Mouse (Mus musculus) CH12.LX (cell line): ENCODE measurements at regions not wholly inside any gene's neighbourhood (a gene's known extent, or its start where the extent isn't known, plus 50 kb on each side); places are given as distances from the start of the nearest gene placed in this dataset.

Experiments
- DNase-seq: peaks from one replicate; pipeline ENCODE4 v3.0.0-alpha.2; 2013; ENCODE audit errors: extremely low read depth
- H3K27ac ChIP-seq: 2 replicates; pipeline ENCODE4 v1.5.1; 2012; ENCODE audit warnings: low read depth, mild to moderate bottlenecking, control low read depth, moderate library complexity; ENCODE audit not compliant: insufficient read depth
- H3K27me3 ChIP-seq: replicated peaks from 2 replicates; pipeline ENCODE3; 2012; ENCODE audit warnings: inconsistent platforms
- H3K36me3 ChIP-seq, 2 experiments: replicated peaks in 1 of 2; 2 replicates each; pipeline versions ENCODE3 to v1.6.1; 2012; ENCODE audit warnings: inconsistent platforms in 1 of 2, low read length in 1 of 2, mild to moderate bottlenecking in 1 of 2, mixed read lengths in 1 of 2, moderate library complexity in 1 of 2; ENCODE audit not compliant: control insufficient read depth in 1 of 2, insufficient read depth in 1 of 2
- H3K4me1 ChIP-seq, 2 experiments: 2 replicates each; pipeline ENCODE4 v1.6.1; 2012; ENCODE audit warnings: inconsistent platforms in 1 of 2, moderate library complexity in 1 of 2; ENCODE audit not compliant: insufficient read depth in 2 of 2, control insufficient read depth in 1 of 2
- H3K4me2 ChIP-seq: 2 replicates; pipeline ENCODE4 v1.6.1; 2012; ENCODE audit warnings: low read depth, mild to moderate bottlenecking, control low read depth; ENCODE audit not compliant: poor library complexity, insufficient read depth, severe bottlenecking
- H3K4me3 ChIP-seq, 3 experiments: fragments of 150-350 bp in 1 of 3; sonication (generic) in 1 of 3; replicated peaks in 1 of 3; 2 replicates each; pipeline versions ENCODE3 to v1.5.1; 2011 to 2012; ENCODE audit warnings: low read depth in 2 of 3, low read length in 2 of 3, mild to moderate bottlenecking in 2 of 3, moderate library complexity in 2 of 3, control low read depth in 1 of 3, improper control_type of control experiment in 1 of 3, inconsistent platforms in 1 of 3, mixed read lengths in 1 of 3; ENCODE audit not compliant: poor library complexity in 1 of 3
- H3K79me2 ChIP-seq: replicated peaks from 2 replicates; pipeline ENCODE4 v1.6.1; 2012; ENCODE audit warnings: mild to moderate bottlenecking, moderate library complexity; ENCODE audit not compliant: control insufficient read depth, poor library complexity, insufficient read depth, severe bottlenecking; ENCODE audit errors: extremely low read depth
- H3K9ac ChIP-seq: 2 replicates; pipeline ENCODE4 v1.6.1; 2012; ENCODE audit warnings: low read depth, mild to moderate bottlenecking, control low read depth, moderate library complexity; ENCODE audit not compliant: insufficient read depth
- H3K9me3 ChIP-seq: replicated peaks from 2 replicates; pipeline ENCODE3; 2012; ENCODE audit warnings: low read length, inconsistent platforms, mixed read lengths
- CHD1 ChIP-seq: IDR thresholded peaks from 2 replicates; pipeline ENCODE4 v1.6.1; 2012; ENCODE audit warnings: low read depth, low read length, improper control_type of control experiment, inconsistent platforms
- CTCF ChIP-seq, 2 experiments: IDR thresholded peaks in 1 of 2; conservative IDR thresholded peaks in 1 of 2; 2 replicates each; pipeline ENCODE4 v1.5.1; 2011 to 2012; ENCODE audit warnings: low read depth in 2 of 2, low read length in 2 of 2, improper control_type of control experiment in 1 of 2, inconsistent platforms in 1 of 2, mild to moderate bottlenecking in 1 of 2, moderate library complexity in 1 of 2
- E2F4 ChIP-seq: IDR thresholded peaks from 2 replicates; pipeline ENCODE4 v1.6.1; 2011; ENCODE audit warnings: low read depth, low read length, improper control_type of control experiment; ENCODE audit not compliant: insufficient replicate concordance
- ELF1 ChIP-seq: IDR thresholded peaks from 2 replicates; pipeline ENCODE4 v1.6.1; 2014; ENCODE audit warnings: low read depth, mild to moderate bottlenecking, inconsistent platforms, low read length, improper control_type of control experiment
- EP300 ChIP-seq: IDR thresholded peaks from 2 replicates; pipeline ENCODE4 v1.6.1; 2011; ENCODE audit warnings: low read length, improper control_type of control experiment
- GABPA ChIP-seq: IDR thresholded peaks from 2 replicates; pipeline ENCODE4 v1.6.1; 2012; ENCODE audit warnings: low read depth, low read length, improper control_type of control experiment, inconsistent platforms; ENCODE audit not compliant: insufficient replicate concordance
- HCFC1 ChIP-seq: IDR thresholded peaks from 2 replicates; pipeline ENCODE4 v1.6.1; 2012; ENCODE audit warnings: low read depth, mild to moderate bottlenecking, inconsistent platforms, low read length, improper control_type of control experiment
- JUN ChIP-seq: IDR thresholded peaks from 2 replicates; pipeline ENCODE4 v1.6.1; 2011; ENCODE audit warnings: low read depth, mild to moderate bottlenecking, low read length, improper control_type of control experiment, moderate library complexity; ENCODE audit not compliant: insufficient read depth
- JUND ChIP-seq: conservative IDR thresholded peaks from 2 replicates; pipeline ENCODE4 v1.6.1; 2011; ENCODE audit warnings: low read depth, low read length, improper control_type of control experiment
- MAZ ChIP-seq: IDR thresholded peaks from 2 replicates; pipeline ENCODE4 v1.6.1; 2012; ENCODE audit warnings: low read depth, mild to moderate bottlenecking, inconsistent platforms, low read length, improper control_type of control experiment, moderate library complexity
- MYC ChIP-seq: IDR thresholded peaks from 2 replicates; pipeline ENCODE4 v1.6.1; 2011; ENCODE audit warnings: low read depth, mild to moderate bottlenecking, improper control_type of control experiment, low read length
- NELFE ChIP-seq: IDR thresholded peaks from 2 replicates; pipeline ENCODE4 v1.6.1; 2011; ENCODE audit warnings: low read depth, low read length, improper control_type of control experiment
- NRF1 ChIP-seq: IDR thresholded peaks from 2 replicates; pipeline ENCODE4 v1.6.1; 2014; ENCODE audit warnings: low read depth, mild to moderate bottlenecking, inconsistent platforms, low read length, improper control_type of control experiment, moderate library complexity
- PAX5 ChIP-seq: IDR thresholded peaks from 2 replicates; pipeline ENCODE4 v1.6.1; 2012; ENCODE audit warnings: low read length, inconsistent platforms, mixed read lengths
- RAD21 ChIP-seq: IDR thresholded peaks from 2 replicates; pipeline ENCODE4 v1.6.1; 2011; ENCODE audit warnings: low read depth, mild to moderate bottlenecking, low read length, improper control_type of control experiment, moderate library complexity
- SIN3A ChIP-seq: IDR thresholded peaks from 2 replicates; pipeline ENCODE4 v1.6.1; 2012; ENCODE audit warnings: low read length, improper control_type of control experiment, inconsistent platforms
- TBP ChIP-seq: conservative IDR thresholded peaks from 2 replicates; pipeline ENCODE4 v1.6.1; 2011; ENCODE audit warnings: low read depth, low read length, improper control_type of control experiment
- USF2 ChIP-seq: conservative IDR thresholded peaks from 2 replicates; pipeline ENCODE4 v1.6.1; 2011; ENCODE audit warnings: low read depth, low read length, improper control_type of control experiment
- ZC3H11A ChIP-seq: IDR thresholded peaks from 2 replicates; pipeline ENCODE4 v1.6.1; 2012; ENCODE audit warnings: low read depth, mild to moderate bottlenecking, inconsistent platforms, low read length, improper control_type of control experiment
- ZKSCAN1 ChIP-seq: IDR thresholded peaks from 2 replicates; pipeline ENCODE4 v1.6.1; 2012; ENCODE audit warnings: low read depth, inconsistent platforms, low read length, improper control_type of control experiment, borderline replicate concordance
- ZNF384 ChIP-seq: IDR thresholded peaks from 2 replicates; pipeline ENCODE4 v1.6.1; 2012; ENCODE audit warnings: low read depth, low read length, improper control_type of control experiment, inconsistent platforms
- dilution Hi-C: fragments of 300-500 bp; cut with MboI; formaldehyde crosslinking; loops from 2 replicates; pipeline ENCODE4 v1.14.3; 2020; ENCODE audit warnings: low sequenced_read_pairs; ENCODE audit not compliant: extremely low pct_unique_long_range_greater_than_20kb, extremely low pct_ligation_motif_present
- in situ Hi-C: fragments of 300-500 bp; cut with MboI; formaldehyde crosslinking; loops from 3 replicates; pipeline ENCODE4 v1.14.3; 2019; ENCODE audit warnings: low sequenced_read_pairs, low pct_ligation_motif_present, low pct_unique_long_range_greater_than_20kb, mixed read lengths

GRCm38 (mm10) chr1:144078446-144078845 lies 74.5 kb upstream of the Rgs2 start:
- Histone ChIP-seq H3K4me2 (no peak overlapping the region), H3K9me3 (no peaks in the 10 kb centered on the region), H3K36me3 (no peaks in the 10 kb centered on the region), H3K9ac (no peak overlapping the region), H3K4me3 (no peak overlapping the region), H3K4me1 (no peaks in the 10 kb centered on the region), H3K27ac (no peak overlapping the region), H3K79me2 (no peaks in the 10 kb centered on the region), H3K27me3 (no peaks in the 10 kb centered on the region)
- in situ Hi-C loops = no loop called here
- no peak for TF ChIP-seq ZKSCAN1
- TF ChIP-seq USF2 = no peak
- no peak for TF ChIP-seq TBP
- no peak for TF ChIP-seq NRF1
- TF ChIP-seq RAD21 = no peak
- no peak for TF ChIP-seq JUN
- TF ChIP-seq MYC = no peak
- no peak for DNase-seq
- dilution Hi-C loops = no loop called here

DNA sequence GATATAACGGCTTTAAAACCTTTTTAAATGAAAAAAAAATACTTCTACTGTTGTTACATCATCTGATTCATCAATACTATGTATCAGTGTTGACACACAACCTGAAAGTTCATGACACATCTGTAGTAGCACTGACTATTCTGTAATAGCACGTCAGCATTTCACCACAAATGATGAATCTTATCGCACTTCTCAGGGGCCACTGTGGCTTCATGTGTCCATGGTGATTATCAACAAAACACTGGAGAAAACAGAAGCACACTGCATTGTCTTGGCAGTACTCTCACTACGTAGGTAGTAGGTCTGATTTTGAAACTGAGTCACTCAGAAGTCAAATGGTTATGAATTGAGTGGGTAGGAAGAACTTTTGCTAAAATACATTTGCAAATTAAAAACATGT lies 72.0 kb upstream of the Rgs2 start:
- no peaks in the 10 kb centered on the region for H3K27me3 ChIP-seq
- no peak overlapping the region for H3K4me3 ChIP-seq
- H3K9me3 ChIP-seq = no peaks in the 10 kb centered on the region
- H3K79me2 ChIP-seq = no peaks in the 10 kb centered on the region
- H3K4me2 ChIP-seq = no peak overlapping the region
- dilution Hi-C loops = no loop called here
- no peaks in the 10 kb centered on the region for H3K4me1 ChIP-seq
- DNase-seq = no peak
- in situ Hi-C loops = no loop called here
- no peak overlapping the region for H3K9ac ChIP-seq
- no peaks in the 10 kb centered on the region for H3K36me3 ChIP-seq
- H3K27ac ChIP-seq = no peak overlapping the region
- TF ChIP-seq SIN3A (no peak), EP300 (no peak), JUN (no peak), NELFE (no peak), MAZ (no peak), CTCF (conservative IDR thresholded peaks at IDR 0.05 in 1 of 2, IDR thresholded peaks at IDR 0.05 in 1 of 2; ENCODE audit: low read depth in 2 of 2, low read length in 2 of 2) (no peak)

DNA sequence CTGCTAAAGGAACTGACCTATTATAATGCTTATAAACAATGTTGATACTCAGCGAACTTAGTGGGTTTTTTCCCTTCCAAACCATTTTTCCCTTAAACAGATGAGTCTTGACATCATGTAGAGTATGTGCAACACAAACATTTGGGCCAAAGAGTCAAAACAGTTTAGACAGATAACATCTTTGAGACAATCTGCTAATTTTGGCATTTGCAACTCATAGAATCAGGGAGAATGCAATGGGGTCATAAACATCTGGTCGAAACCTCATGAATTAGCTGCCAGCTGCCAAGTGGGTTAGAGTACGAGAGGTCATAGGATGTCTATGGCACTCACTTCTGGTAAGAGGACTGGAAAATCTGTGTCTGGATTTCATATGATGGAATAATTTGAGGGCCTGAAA lies 57.3 kb upstream of the Rgs2 start:
- in situ Hi-C loops (no loop called here), dilution Hi-C loops (no loop called here)
- TF ChIP-seq JUND (no peak), HCFC1 (no peak), CHD1 (no peak), ELF1 (no peak), PAX5 (no peak), ZNF384 (no peak), GABPA (no peak), E2F4 (no peak), ZC3H11A (no peak), JUN (no peak)
- DNase-seq = no peak
- no peak overlapping the region for H3K4me3 ChIP-seq
- no peaks in the 10 kb centered on the region for H3K9me3 ChIP-seq
- no peaks in the 10 kb centered on the region for H3K79me2 ChIP-seq
- no peaks in the 10 kb centered on the region for H3K27me3 ChIP-seq
- H3K4me2 ChIP-seq = no peak overlapping the region
- H3K4me1 ChIP-seq = peaks cover 0 to 2% of the 10 kb centered on the region in 2 experiments; a peak in 1 of 4 replicates
- no peak overlapping the region for H3K27ac ChIP-seq
- no peaks in the 10 kb centered on the region for H3K36me3 ChIP-seq
- H3K9ac ChIP-seq = no peak overlapping the region
